8 mouse cellular contexts compared by ENCODE assay signal in the genomic region with DNA sequence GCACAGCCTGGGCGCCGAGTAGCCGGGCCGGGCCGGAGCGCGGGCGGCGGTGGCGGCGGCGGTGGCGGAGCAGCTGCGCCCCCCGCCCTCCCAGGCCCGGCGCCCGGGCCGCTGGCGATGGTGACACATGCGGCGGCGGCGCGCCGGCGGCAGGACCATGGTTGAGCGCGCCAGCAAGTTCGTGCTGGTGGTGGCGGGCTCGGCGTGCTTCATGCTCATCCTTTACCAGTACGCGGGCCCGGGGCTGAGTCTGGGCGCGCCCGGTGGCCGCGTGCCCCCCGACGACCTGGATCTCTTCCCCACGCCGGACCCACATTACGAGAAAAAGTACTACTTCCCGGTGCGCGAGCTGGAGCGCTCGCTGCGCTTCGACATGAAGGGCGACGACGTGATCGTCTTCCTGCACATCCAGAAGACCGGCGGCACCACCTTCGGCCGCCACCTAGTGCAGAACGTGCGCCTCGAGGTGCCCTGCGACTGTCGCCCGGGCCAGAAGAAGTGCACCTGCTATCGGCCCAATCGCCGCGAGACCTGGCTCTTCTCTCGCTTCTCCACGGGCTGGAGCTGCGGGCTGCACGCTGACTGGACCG. TPM values are rescaled to one million over a fixed set of nuclear protein-coding genes. Genes with fewer than 3 reads are reported as not detected.
DNase-seq lines count a peak whose midpoint lies in the region; ATAC-seq and TF ChIP-seq lines count a peak whose summit lies in the region.

No protein-coding gene starts in this region.

- H3K9ac ChIP-seq in kidney, embryonic 15.5 days: peak overlapping the region; percentile 75
- H3K9ac ChIP-seq in lung, embryonic 15.5 days: peak overlapping the region; percentile 70

- no peaks in the 10 kb centered on the region for H3K27me3 ChIP-seq in kidney, embryonic 15.5 days
- H3K27me3 ChIP-seq in lung, embryonic 15.5 days: no peaks in the 10 kb centered on the region

- no peaks in the 10 kb centered on the region for H3K36me3 ChIP-seq in kidney, embryonic 15.5 days
- no peaks in the 10 kb centered on the region for H3K36me3 ChIP-seq in lung, embryonic 15.5 days

- peak overlapping the region; percentile 52 for H3K27ac ChIP-seq in kidney, embryonic 15.5 days
- peak overlapping the region; percentile 75 for H3K27ac ChIP-seq in lung, embryonic 15.5 days
- no peak overlapping the region for H3K27ac ChIP-seq in olfactory bulb, adult 2 months (ENCODE audit: insufficient read depth, low read depth, low read length)

- WGBS in kidney, embryonic 15.5 days: under 1% methylated on average over 56 of the region's 76 CpGs
- under 1% methylated on average over 73 of the region's 76 CpGs for WGBS in lung, embryonic 15.5 days
- WGBS in olfactory bulb, adult 2 months: 2% methylated on average over 76 of the region's 76 CpGs

- DNase-seq in ovary, postnatal 36 days (ENCODE audit: low spot score): peak; percentile 49
- no peak for DNase-seq in ovary, postnatal 10 days (ENCODE audit: low spot score)
- peak; percentile 70 for DNase-seq in cerebellum, adult 9-10 months
- peak; percentile 48 for DNase-seq in gastrocnemius, postnatal 25 days
- DNase-seq in urinary bladder, adult 2 months (ENCODE audit: low spot score): peak; percentile 47

- peak overlapping the region; percentile 84 for H3K4me3 ChIP-seq in kidney, embryonic 15.5 days (replicated peaks)
- peak overlapping the region; percentile 85 for H3K4me3 ChIP-seq in lung, embryonic 15.5 days
- peak overlapping the region; percentile 80 for H3K4me3 ChIP-seq in olfactory bulb, adult 2 months (ENCODE audit: insufficient read depth, low read depth, low read length)

- no peak for TF ChIP-seq CTCF in olfactory bulb, adult 2 months (IDR thresholded peaks at IDR 0.05; ENCODE audit: insufficient read depth, low read depth, low read length)

- no peaks in the 10 kb centered on the region for H3K9me3 ChIP-seq in kidney, embryonic 15.5 days (replicated peaks)
- no peaks in the 10 kb centered on the region for H3K9me3 ChIP-seq in lung, embryonic 15.5 days

- peak; percentile 41 for ATAC-seq in kidney, embryonic 15.5 days (replicated peaks; ENCODE audit: low FRiP score)
- ATAC-seq in lung, embryonic 15.5 days (ENCODE audit: borderline replicate concordance, extremely low read depth, low FRiP score, low TSS enrichment): no peak; the same call in none of the 2 replicates

- peak overlapping the region; percentile 89 for H3K4me2 ChIP-seq in kidney, embryonic 15.5 days
- H3K4me2 ChIP-seq in lung, embryonic 15.5 days: peak overlapping the region; percentile 96

- peaks cover 80% of the 10 kb centered on the region for H3K4me1 ChIP-seq in kidney, embryonic 15.5 days
- peaks cover 65% of the 10 kb centered on the region for H3K4me1 ChIP-seq in lung, embryonic 15.5 days
- H3K4me1 ChIP-seq in olfactory bulb, adult 2 months (ENCODE audit: control insufficient read depth, insufficient read depth, low read length): peaks cover 44% of the 10 kb centered on the region

- no peak for TF ChIP-seq POLR2A in olfactory bulb, adult 2 months (IDR thresholded peaks at IDR 0.05; ENCODE audit: insufficient read depth, low read depth, low read length)

RNA-seq across cellular contexts. Expression of a gene that starts 0.4 kb away (rescaled TPM):
- total RNA-seq in gastrocnemius, postnatal 25 days (2021): 10 to 100 TPM; 20.0 to 20.8 TPM
- polyA plus RNA-seq in kidney, embryonic 15.5 days (2015; fragmentation: Nextera tagmentation; extraction: Ambion mirVana): 7.2 and 7.5 TPM in 2 replicates
- polyA plus RNA-seq in lung, embryonic 15.5 days (2015; fragmentation: Nextera tagmentation; extraction: Ambion mirVana): 11.7 and 12.7 TPM in 2 replicates
- not detected in 2 replicates for polyA plus RNA-seq in olfactory bulb, adult 2 months (2012; ENCODE audit: insufficient read depth, insufficient read length, low replicate concordance, missing spikeins)
- polyA plus RNA-seq in urinary bladder, adult 2 months (2012; rRNA removed): 29.0 and 30.1 TPM in 2 replicates
